Mouse (Mus musculus) cortical plate, adult 2 months (tissue): ENCODE results near the gene Fstl4.

ENCODE experiments used
- CTCF ChIP-seq: fragments of 200-500 bp; IDR thresholded peaks from 2 replicates; pipeline ENCODE4 v1.5.1; 2011; ENCODE audit warnings: mild to moderate bottlenecking, control low read depth, low read length; ENCODE audit not compliant: insufficient read depth; ENCODE audit errors: extremely low read depth
- POLR2A ChIP-seq: fragments of 200-500 bp; IDR thresholded peaks from 2 replicates; pipeline ENCODE4 v1.6.1; 2011; ENCODE audit warnings: mild to moderate bottlenecking, low read length, control low read depth; ENCODE audit not compliant: insufficient read depth; ENCODE audit errors: extremely low read depth

GRCm38 (mm10) chr11:53057821-53058553 is 293.6 kb downstream of the Fstl4 start:
- no peak for TF ChIP-seq CTCF
- no peak for TF ChIP-seq POLR2A
